Mouse (Mus musculus) E14TG2a.4 (cell line): Measurements from ENCODE around the gene Efcab6.
"Not testable (repeated sequence)": the region's sequence is repeated elsewhere in the genome, so short reads cannot be mapped to it uniquely, and the experiment has no call there.

Source experiments
- H3K27me3 ChIP-seq: 2 replicates; pipeline ENCODE4 v1.6.1; 2014; ENCODE audit warnings: low read length, control low read depth; ENCODE audit not compliant: insufficient read depth
- H3K36me3 ChIP-seq: 2 replicates; pipeline ENCODE4 v1.6.1; 2014; ENCODE audit warnings: low read length, control low read depth; ENCODE audit not compliant: insufficient read depth
- H3K4me1 ChIP-seq: replicated peaks from 2 replicates; pipeline ENCODE4 v1.6.1; 2014; ENCODE audit warnings: low read depth, low read length, control low read depth
- H3K4me3 ChIP-seq: replicated peaks from 2 replicates; pipeline ENCODE4 v1.5.1; 2014; ENCODE audit warnings: mild to moderate bottlenecking, low read length
- H3K9me3 ChIP-seq: 2 replicates; pipeline ENCODE4 v1.6.1; 2014; ENCODE audit warnings: low read length, control low read depth
- CTCF ChIP-seq: conservative IDR thresholded peaks from 2 replicates; pipeline ENCODE4 v1.5.1; 2014; ENCODE audit warnings: low read length
- NANOG ChIP-seq: IDR thresholded peaks from 2 replicates; pipeline ENCODE4 v1.6.1; 2014; ENCODE audit warnings: borderline replicate concordance, low read length, mixed read lengths
- POU5F1 ChIP-seq: IDR thresholded peaks from 2 replicates; pipeline ENCODE4 v1.6.1; 2014; ENCODE audit warnings: low read length, borderline replicate concordance

Efcab6 gene

GRCm38 (mm10) chr15:84065140-84065539, at the start of gene Efcab6:
Gene Efcab6, minus strand, starts transcription at chr15:84065379.
- Histone ChIP-seq H3K27me3 (peaks cover 10% of the 10 kb centered on the region; the same call in 1 of the 2 replicates), H3K4me1 (peaks cover 44% of the 10 kb centered on the region), H3K4me3 (peak within 1 kb of the TSS; percentile 87), H3K9me3 (no peaks in the 10 kb centered on the region), H3K36me3 (no peaks in the 10 kb centered on the region)
- TF ChIP-seq NANOG (no peak), POU5F1 (no peak), CTCF (no peak)

- H3K27me3 ChIP-seq: peaks cover 36% of the 10 kb centered on the region
- no peaks in the 10 kb centered on the region for H3K36me3 ChIP-seq
- no peak overlapping the region for H3K4me3 ChIP-seq
- H3K4me1 ChIP-seq: no peaks in the 10 kb centered on the region
- TF ChIP-seq NANOG (no peak), CTCF (no peak), POU5F1 (no peak)
- peaks cover 3% of the 10 kb centered on the region for H3K9me3 ChIP-seq
Measured at GRCm38 (mm10) chr15:84113873-84114272, 48.7 kb upstream of the Efcab6 start.

GRCm38 (mm10) chr15:84108899-84109298, 43.7 kb upstream of the Efcab6 start:
- TF ChIP-seq POU5F1: no peak
- no peak for TF ChIP-seq CTCF
- no peak for TF ChIP-seq NANOG
- Histone ChIP-seq H3K36me3 (no peaks in the 10 kb centered on the region), H3K27me3 (peaks cover 60% of the 10 kb centered on the region), H3K4me1 (peaks cover 31% of the 10 kb centered on the region), H3K4me3 (no peak overlapping the region), H3K9me3 (no peaks in the 10 kb centered on the region)

- Histone ChIP-seq H3K4me1 (peaks cover 51% of the 10 kb centered on the region), H3K36me3 (no peaks in the 10 kb centered on the region), H3K4me3 (peak overlapping the region; percentile 86), H3K27me3 (peaks cover 42% of the 10 kb centered on the region), H3K9me3 (no peaks in the 10 kb centered on the region)
- TF ChIP-seq CTCF: no peak
- no peak for TF ChIP-seq POU5F1
- TF ChIP-seq NANOG: no peak
Measured at GRCm38 (mm10) chr15:84105924-84106500, 40.8 kb upstream of the Efcab6 start.

- H3K4me3 ChIP-seq: peak within 1 kb of the TSS; percentile 86
- no peaks in the 10 kb centered on the region for H3K9me3 ChIP-seq
- H3K27me3 ChIP-seq: peaks cover 40% of the 10 kb centered on the region
- H3K36me3 ChIP-seq: no peaks in the 10 kb centered on the region
- no peak for TF ChIP-seq CTCF
- TF ChIP-seq NANOG: no peak
- TF ChIP-seq POU5F1: no peak
- H3K4me1 ChIP-seq: peaks cover 51% of the 10 kb centered on the region
Measured at GRCm38 (mm10) chr15:84105105-84105923, 40.1 kb upstream of the Efcab6 start, which contains the start of gene Sult4a1. Gene Sult4a1, minus strand, starts transcription at chr15:84105754.

- Histone ChIP-seq H3K9me3 (no peaks in the 10 kb centered on the region), H3K36me3 (no peaks in the 10 kb centered on the region), H3K4me3 (peak overlapping the region; percentile 86)
Measured at GRCm38 (mm10) chr15:84104626-84105025, 39.4 kb upstream of the Efcab6 start.

GRCm38 (mm10) chr15:84097536-84097935, 32.4 kb upstream of the Efcab6 start:
- H3K9me3 ChIP-seq, H3K4me1 ChIP-seq, H3K4me3 ChIP-seq, H3K27me3 ChIP-seq, H3K36me3 ChIP-seq: not testable (repeated sequence)

More at GRCm38 (mm10) chr15:84104626-84105025, 39.4 kb upstream of the Efcab6 start:
- TF ChIP-seq NANOG (no peak), POU5F1 (no peak), CTCF (no peak)
- Histone ChIP-seq H3K27me3 (peaks cover 40% of the 10 kb centered on the region), H3K4me1 (peaks cover 51% of the 10 kb centered on the region)

GRCm38 (mm10) chr15:84096051-84096450, 30.9 kb upstream of the Efcab6 start:
- Histone ChIP-seq H3K36me3 (peaks cover 14% of the 10 kb centered on the region), H3K4me3 (no peak overlapping the region), H3K27me3 (no peaks in the 10 kb centered on the region), H3K4me1 (peaks cover 8% of the 10 kb centered on the region; the same call in 1 of the 2 replicates), H3K9me3 (no peaks in the 10 kb centered on the region)
- TF ChIP-seq NANOG (no peak), CTCF (no peak), POU5F1 (no peak)
